Mouse (Mus musculus) adrenal gland, postnatal 14 days (tissue): ENCODE measurements around the gene Slc22a1. TPM values are rescaled to one million over a fixed set of nuclear protein-coding genes. Genes with fewer than 3 reads are reported as not detected.

Experiments used
- DNase-seq: peaks from one replicate; pipeline ENCODE4 v3.0.0; 2021; ENCODE audit warnings: mixed read lengths
- long read RNA-seq, 2 experiments: library from polyadenylated mRNA; stranded (forward); transcript quantifications; one replicate each; pipeline ENCODE4 v2.0.0; 2021
- total RNA-seq: library from RNA; stranded (reverse); gene quantifications from 2 replicates; pipeline ENCODE4 v1.2.3, GENCODE M21; 2021

Gene Slc22a1
- 1.2 and 18.3 TPM in 2 replicates for total RNA-seq
- long read RNA-seq, experiment 1, partial matches to known transcripts = 0 of 1 reads
- long read RNA-seq, experiment 1, other reads (novel, unspliced or antisense) = 0 of 1 reads
- long read RNA-seq, experiment 2, transcript Slc22a1-201 (11 exons, 1,985 nt) = major isoform, 21 of 21 reads
- long read RNA-seq, experiment 2, partial matches to known transcripts = 0 of 21 reads
- long read RNA-seq, experiment 2, other reads (novel, unspliced or antisense) = 0 of 21 reads

DNA sequence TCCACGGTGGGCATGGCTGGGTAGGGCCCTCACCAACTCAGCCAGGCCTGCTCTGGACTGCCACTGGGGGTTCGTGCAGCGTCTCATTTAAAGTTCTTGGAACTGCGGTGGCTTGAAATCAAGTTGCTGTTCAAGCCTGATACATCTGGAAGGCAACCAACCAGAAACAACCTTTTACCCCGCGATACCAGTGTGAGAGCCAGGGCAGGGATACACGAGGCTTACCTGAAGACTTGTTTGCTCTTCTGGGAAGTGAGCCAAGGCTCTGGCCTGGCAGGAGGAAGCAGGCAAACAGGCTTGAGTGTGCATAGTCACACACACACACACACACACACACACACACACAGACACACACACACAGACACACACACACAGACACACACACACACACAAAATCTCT lies at the start of gene Slc22a1:
Gene Slc22a1 (minus strand): TSS at position 184 of the 400 bp plus-strand sequence.
- DNase-seq = no peak

DNA sequence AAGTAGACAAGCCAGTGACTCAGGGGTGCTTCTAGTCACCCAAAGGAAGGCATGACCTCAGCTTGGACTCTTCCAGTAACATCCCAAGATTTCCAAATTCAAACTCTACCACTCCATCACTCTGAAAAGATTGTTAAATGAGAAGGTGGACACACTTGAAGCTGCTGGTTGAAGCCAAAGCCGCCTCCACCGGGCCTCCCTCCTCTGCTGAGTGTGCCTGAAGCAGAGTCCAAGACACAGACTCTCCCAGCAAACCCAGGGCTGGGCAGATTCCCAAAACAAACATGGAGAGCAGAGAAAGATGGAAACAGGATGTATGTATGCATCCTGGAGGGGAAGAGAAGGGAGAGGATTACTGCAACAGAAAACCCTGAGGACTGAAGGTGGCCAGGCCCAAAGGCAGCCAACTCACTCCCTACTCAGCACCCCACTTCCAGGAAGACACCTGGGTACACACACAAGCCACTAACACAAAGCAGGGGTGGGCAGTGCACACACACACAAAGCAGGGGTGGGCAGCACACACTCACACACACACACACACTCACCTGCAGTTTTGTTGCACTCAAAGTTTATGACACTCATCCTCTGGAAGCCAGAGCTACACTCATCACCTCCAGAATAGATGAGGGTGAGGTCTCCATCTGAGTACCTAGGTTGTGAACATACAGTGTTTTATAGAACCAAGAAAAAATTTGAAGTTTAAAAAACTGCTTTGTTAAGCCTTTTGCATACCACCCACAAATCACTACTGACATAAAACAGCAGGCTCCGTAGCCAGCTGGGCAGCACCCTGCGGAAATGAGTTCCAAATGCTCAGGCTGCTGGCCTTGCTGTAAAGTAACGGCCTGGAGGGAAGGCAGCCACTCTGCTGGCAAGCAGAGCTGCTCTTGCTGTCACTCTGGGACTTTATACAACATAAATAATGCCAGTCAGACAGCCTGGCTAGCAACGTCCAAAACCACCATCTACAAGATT lies 49.4 kb upstream of the Slc22a1 start:
- peak; percentile 71 for DNase-seq

DNA sequence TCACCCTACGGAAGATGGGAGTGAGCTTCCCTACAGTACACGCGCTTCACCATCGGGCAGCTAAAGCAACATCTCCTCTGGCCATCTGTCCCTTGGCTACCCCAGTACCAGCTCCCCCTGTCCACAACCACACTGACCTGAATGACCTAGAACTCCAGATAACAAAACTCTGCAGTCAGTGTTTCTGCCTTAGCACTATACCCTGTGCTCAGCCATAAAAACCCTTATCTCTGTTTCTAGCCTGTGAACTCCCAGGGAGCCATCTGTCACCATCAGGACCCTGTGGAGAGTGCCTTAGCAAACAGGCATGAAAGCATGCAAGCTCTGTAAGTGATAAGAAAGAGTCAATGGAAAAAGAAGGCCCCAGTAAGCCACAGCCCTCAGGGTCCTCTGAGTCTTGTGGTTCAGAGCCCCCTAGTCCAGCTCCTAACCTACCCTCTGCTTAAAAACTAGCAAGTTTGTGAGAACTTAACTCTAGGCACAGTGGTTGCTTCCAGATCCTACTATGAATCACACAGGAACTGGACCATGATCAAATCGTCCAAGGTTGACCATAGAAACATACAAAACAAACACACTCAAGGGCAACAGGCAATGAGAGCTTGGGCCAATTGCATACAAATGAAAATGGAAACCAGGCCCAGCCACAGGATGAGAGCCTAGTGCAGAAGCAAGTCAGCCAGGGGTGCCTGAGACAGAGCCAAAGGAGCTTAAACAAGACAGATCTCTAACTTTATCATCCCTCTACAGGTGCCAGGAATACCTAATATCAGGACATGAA lies 48.5 kb upstream of the Slc22a1 start:
- peak; percentile 66 for DNase-seq

DNA sequence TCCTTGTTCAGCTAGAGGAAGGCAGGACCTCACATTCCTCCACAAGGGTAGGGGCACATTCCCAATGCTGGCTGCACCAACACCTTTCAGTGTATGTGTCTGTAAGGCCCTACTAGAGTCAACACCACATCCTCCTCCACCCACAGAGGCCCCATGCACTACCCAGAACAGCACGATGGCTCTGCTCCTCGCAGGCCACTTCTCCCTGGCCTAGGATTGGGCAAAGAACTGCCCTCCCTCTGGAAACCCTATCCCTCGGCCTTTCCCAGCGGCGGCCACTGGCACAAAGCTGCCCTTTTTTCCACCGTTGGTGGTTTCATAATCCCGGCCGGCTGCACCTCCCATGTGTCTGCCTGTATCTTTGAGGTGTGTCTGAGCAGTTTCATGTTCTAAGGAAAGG lies 47.0 kb upstream of the Slc22a1 start:
- DNase-seq = peak; percentile 74

DNA sequence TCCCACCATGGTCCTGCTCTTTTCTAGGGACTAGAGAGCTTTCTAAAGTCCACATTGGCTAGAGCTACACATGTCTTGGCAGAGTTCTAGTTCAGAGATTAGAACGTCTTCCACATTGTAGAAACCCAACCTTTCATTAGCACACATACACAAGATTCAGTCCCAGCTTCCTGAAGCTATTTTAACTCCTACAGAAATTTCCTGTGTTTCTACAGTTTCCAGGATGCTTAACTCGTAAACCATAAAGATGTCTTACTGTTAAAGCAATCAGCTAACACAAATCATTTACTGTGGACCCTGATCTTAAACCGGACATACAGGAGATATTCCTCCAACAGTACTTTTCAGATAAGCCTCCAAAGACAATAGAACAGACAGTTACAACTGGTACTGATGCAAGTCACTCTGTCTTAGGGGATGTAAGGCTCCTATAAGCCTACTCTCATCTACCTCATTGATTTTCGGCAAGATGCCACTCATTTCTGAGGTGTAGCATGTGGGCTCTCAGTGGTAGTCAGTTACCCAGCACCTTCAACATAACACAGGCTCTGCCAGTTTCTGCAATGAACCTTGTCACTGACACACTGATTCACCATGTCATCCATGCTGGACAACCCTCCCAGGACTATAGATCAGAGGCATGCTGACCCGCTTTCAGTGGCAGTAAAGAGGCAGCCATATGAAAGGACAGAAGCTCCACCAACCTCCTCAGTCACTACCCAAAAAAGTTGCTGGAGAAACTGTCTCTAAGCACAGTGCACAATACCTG lies 45.7 kb upstream of the Slc22a1 start:
- no peak for DNase-seq

DNA sequence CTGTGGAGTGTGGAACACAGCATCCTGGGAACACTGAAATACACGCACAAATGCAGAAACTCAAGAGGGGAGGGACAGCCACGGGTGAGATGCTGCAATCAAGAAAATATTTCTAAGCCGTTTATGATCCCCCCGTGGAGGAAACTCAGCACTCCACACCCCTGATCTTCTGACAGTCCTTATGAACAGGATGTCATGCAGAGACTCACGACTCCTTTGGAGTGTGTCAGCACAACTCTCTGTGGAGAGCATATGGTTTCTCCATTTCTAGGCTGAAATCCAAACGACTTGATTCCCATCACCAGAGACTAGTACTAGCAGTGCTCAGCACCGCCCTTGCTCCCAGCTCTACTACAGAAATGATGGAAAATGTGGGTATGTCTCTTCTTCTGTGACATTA lies 42.6 kb upstream of the Slc22a1 start:
- no peak for DNase-seq

DNA sequence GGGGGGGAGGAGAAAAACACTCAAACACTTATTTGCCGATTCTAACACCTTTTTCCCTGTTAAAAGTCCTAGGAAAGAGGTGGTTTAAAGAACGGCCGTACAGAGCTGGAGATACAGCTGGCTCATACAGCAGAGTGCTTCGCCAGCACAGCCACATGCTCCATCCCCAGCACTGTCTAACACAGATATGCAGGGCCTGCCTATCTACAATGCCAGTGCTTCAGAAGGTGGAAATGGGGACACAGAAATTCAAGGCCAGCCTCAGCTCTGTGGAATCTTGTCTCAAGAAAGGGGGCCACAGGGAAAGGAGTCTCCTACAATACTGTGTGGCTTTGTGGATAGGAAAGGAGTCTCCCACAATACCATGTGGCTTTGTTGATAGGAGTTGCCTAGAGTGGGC lies 41.8 kb upstream of the Slc22a1 start:
- DNase-seq = no peak

DNA sequence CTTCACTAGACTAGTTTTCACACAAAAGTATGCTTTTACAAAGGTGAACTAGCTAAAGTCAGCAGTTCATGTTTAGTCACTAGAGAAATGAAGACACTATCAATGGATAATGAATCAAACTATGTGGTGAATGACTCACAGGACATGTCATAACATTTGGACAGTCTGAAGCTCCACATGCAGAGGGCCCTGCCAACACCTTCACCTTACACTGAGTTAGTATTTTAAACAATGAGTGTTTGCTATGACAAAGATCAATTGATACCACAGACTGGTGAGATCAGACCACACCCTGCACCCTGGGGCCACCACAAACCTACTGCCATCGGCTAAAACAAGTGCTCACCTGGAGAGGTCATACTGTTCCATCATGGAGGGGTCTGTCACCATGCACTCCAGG lies 39.4 kb upstream of the Slc22a1 start:
- no peak for DNase-seq

DNA sequence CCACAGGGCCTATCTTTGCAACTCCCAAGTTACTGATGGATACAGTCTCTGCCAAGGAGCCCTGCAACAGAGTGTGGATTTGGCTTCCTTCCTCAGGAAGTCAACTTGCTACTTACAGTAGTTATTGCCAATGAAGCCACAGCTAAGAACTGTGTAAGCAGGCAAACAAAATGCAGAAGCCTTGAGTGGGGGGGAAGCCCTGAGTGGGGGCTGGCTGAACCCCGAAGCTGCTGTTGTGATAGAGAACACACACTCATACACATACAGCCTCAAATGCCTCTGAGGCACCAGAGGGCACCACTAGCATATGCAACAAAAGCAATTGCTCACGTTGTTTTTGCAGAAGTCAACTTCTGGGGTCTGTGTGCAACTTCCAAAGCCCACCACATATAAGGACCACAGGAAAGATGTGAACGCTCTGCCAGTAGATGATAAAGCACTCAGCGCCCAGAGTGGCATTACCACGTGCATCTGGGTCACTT lies 38.5 kb upstream of the Slc22a1 start:
- DNase-seq = no peak

DNA sequence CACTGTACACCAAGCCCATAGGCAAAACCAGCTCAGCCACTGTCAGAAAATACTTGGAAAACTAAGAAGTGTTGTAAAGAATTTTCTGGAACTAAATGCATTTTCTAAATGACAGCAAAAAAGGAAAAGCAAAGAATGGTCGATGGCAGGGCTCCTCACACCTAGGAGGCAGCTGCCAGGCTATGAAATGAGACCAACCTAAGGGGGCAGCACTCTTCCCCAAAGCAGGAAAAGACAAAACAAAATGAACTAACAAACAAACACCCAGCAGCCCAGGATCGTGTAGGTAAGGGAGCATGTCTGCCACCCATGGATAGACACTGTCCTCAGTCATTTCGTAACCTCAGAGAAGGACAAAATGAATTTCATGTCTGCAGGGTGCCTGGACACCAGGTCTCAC lies 37.4 kb upstream of the Slc22a1 start:
- DNase-seq = no peak

DNA sequence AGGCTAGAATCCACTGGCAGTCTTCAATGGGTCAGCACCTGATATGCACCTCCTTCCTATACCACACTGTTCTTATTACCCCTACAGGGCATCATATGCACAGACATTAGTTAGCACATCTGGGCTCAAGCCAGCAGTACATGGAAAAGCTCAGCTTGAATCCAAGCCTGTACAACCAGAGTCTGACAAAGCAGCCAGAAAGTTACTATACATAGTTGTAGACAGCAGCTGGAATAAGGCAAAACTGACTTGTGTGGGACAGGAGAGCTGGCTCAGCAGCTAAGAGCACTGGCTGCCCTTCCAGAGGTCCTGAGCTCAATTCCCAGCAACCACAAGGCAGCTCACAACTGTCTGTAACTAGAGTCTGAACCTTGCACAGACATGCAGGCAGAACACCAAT lies 36.6 kb upstream of the Slc22a1 start:
- DNase-seq = no peak

DNA sequence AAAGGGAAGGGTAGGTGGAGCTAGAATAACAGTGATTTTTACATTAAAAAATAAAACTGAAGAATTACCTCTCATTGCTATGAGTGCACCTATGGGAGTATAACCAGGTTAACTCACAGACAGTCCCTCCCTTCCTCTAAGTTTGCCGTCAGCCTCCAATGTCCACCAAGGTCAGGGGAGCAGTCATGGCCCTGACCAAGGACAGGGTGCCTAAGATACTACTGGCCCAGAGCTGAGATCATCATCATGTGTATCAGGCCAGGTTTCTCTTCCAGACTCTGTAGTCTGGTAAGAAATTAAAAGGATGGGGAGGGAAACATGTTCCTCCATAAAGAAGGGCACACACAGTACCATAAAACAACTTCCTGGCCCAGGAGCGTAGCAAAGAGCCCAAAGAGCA lies 35.3 kb upstream of the Slc22a1 start:
- peak; percentile 35 for DNase-seq

DNA sequence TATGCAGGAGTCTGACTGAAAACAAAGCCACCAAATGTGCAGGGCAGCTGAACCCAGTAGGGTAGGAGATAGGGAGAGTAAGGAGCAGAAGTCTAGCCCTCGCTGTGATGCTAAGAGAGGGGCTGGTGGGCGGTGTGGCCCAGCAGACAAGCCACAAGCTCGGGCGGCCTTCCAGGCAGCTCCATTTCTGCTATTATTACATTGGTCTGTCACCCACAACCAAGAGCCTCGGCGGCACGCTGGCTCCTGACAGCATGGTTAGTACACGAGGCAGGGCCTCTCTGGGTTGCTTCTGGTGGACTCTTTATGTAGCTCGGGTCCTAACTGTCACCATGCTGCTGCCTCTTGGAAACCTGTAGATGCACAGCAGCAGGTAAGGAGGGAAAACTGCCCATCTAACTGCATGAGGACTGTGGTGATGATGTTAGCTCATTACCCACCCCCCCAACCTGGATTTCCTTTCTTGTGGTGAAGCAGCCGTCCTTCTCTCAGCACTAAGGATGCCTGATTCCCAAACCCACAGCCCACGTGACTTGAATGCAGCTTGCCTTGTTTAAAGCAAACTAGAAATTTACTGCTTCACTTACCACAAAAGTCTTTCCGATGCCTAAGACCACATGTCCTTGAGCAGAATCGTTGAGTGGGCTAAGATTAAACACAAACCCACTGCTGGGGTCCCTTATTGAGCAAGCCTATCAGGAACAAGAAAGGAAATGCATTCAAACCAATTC lies 34.6 kb upstream of the Slc22a1 start:
- DNase-seq = no peak

DNA sequence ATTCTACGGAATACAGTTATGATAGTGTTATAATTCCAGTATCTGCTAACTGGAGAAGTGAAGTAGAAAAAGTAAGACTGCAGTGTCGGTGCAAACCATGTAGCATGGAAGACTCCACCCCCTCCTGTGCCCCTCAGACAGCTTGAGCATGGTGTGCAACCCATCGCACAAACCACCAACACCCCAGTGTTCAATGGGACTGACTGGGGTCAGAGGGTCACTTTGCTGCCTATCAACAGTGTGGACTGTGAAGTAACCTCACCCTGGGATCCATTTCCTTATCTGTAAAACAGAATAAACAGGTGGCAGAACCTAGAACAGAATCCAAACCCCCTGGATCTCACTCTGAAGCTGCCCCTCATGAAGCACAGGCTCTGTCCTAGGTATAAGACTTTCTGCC lies 32.8 kb upstream of the Slc22a1 start:
- DNase-seq = no peak

DNA sequence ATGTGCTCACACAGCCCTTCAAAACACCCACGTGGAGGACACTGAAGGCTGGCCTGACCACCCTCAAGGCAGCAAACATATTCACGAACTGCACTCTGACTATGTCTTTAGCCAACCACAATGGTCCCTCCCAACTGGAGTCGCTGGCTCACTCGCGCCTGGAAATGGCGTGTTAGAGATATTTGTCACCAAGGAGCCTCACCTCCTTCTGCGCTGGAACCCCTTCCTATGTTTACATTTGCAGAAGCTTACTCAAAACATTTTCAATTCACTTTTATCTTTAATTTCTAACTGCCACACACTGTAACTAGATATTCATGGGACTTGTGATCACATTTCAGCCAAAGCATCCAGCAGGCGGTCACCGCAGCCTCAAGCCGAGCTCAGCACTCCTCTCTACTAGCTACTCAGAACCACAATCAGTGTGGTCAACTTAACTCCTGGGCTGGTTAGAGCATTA lies 31.0 kb upstream of the Slc22a1 start:
- no peak for DNase-seq

DNA sequence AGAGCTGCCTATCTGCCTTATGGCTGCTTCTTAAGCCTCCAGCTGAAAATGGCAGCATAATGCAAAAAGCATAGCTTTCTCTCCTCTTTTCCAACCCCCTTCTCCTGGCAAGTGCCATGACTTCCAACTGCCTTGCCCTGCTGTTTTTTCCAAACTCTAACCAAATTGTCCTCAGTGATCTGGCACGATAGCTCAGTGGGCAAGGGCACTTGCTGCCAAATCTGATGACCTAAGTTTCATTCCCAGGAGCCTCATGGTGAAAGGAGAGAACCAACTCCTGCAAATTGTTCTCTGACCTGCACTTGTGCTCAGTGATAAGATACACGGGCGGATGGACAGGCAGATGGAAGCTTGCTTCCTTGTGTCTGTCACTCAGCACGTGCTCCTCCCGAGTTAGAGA lies 27.3 kb upstream of the Slc22a1 start:
- no peak for DNase-seq

DNA sequence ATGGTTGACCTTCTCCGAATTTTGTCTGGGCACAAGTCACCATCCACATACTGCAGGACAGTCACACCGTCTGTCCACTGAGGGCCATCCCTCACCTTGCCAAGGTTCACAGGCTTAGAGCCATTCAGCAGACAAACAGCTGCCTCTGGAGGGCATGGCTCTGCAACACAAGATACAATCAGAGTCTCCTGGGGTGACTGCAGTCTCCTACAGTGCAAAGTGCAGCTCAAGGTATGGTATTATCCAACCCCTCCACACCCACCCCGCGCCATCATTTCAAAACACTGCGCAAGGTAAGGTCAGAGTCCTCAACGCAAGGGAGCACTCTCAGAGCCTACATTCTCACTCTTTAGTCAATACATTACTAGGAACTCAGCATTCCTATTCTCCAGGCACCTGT lies 24.7 kb upstream of the Slc22a1 start:
- DNase-seq = no peak

DNA sequence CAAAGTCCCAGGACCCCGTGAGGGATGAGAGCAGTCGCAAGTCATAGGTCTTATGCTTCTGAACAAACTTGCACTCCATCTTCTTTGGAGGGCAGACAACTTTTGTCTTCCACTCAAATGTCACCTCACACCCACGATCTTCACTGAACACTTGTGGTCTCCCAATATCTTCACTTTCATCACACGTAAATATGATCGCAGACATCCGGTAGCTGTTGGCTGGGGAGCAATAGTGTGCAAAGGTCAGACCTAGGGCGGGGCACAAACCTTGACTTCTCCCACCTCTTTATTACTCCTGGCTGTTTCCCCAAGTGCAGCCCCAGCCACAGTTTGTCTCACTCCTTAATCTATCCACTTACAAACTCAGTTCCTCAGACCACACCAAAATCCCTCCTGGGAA lies 16.3 kb upstream of the Slc22a1 start:
- no peak for DNase-seq

DNA sequence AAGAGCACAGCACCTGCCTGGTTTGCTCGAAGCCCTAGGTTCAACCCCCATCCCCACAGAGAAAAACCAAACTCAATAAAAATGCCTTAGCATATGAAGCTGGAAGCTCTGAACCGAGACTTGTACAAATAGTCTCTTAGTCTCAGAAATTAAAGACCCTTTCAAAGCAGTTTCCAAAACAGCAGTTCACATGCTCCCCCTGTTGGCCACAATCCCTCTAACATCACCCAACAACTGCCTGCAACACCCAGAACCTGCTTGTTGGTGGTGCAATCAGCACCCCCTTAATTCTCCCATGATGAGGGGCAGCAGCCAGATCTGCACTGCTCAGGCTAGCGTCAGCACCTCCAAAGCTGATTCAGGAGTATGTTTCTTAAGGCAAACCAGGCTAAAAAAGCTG lies 13.9 kb upstream of the Slc22a1 start:
- DNase-seq = peak; percentile 43

DNA sequence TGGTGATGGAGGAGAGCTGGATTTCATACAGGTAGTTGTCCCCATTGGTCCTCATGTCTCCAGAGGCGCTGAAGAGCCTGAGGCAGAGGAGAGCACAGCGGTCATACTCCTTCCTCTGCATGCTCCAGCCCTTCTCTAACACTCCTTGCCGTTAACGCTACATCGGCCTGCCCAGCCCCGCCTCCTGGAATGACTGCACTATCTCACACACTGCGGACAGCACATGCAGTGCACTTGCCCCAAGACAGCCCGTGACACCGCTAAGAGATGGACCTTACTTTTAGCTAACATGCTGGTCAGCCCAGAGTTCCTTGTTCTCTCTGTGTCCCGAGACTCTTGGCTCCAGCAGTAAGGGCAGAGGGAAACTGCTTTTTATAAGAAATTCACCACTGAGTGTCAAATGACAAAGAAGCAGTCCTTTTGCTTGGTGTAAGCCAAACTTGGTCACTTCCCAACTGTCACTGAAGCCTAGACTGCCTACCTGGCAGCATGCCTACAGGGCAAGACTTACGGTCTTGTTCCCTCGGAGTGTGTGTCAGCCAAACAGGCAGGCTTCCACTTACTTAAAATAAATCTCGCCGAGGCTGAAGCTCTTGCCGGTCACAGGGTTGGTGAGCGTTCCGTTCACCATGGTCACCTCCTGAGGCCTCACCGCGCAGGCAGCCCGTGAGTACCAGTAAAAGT lies 12.9 kb upstream of the Slc22a1 start:
- peak; percentile 82 for DNase-seq
